Mouse (Mus musculus): ENCODE data around the gene Ino80. TPM values are rescaled to one million over a fixed set of nuclear protein-coding genes. Genes with fewer than 3 reads are reported as not detected.

Ino80 gene
- polyA plus RNA-seq, 1 experiment from 2014 or later, result 6.7 TPM

DNA sequence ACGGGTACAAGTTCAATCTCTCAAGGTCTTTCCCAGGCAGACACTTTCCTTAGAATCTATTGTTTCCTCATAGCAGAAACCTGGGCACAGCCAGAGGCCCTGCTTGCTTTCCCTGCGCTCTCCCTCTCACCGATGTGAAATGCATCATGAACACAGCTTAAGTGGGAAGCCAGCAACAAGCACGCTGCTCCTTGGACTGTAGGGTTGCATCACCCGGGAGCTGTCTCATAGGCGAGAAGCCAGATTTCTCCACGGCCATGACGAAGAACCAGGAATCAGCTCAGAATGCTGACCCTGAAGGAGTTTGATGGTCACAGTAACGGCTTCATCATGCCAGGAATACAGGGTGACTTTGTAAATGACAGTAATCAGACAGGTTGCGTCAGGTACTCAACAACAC lies 107.4 kb downstream of the Ino80 start:
- no peak for ATAC-seq (ENCODE audit: insufficient read depth)
- H3K4me1 ChIP-seq (ENCODE audit: insufficient read depth), result no peaks in the 10 kb centered on the region
- DNase-seq, result no peak
- 89% methylated on average over 10 of the region's 10 CpGs for WGBS
- H3K9me3 ChIP-seq (ENCODE audit: low read depth, low read length), result no peaks in the 10 kb centered on the region
- no peak overlapping the region for H3K4me3 ChIP-seq (ENCODE audit: low read depth, low read length)
- H3K27me3 ChIP-seq (ENCODE audit: insufficient read depth, low read length), result no peaks in the 10 kb centered on the region
- H3K27ac ChIP-seq (ENCODE audit: low read depth), result no peak overlapping the region
- no peak overlapping the region for H3K4me2 ChIP-seq
- H3K36me3 ChIP-seq (ENCODE audit: insufficient read depth), result peaks cover 49% of the 10 kb centered on the region
- H3K9ac ChIP-seq, result no peak overlapping the region
- TF ChIP-seq CTCF (IDR thresholded peaks at IDR 0.05; ENCODE audit: low read depth), result no peak

DNA sequence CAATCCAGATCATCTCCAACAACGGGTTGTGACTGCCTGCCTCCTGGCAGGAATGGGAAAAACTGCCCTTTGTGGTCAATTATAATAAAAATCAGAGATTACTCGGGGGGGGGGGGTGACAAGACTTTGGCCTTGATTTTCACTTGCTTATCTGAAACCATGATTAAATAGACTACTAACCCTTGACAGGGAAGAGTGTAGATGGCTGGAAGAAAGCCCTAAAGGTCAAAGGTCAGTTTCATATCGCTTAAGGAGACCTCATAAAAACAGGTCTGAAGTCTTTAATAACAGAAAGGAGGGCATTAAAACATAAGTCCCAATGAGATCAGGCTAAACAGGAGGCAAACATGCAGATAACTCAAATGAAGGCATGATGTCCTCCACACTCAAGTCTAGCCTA lies 110.1 kb downstream of the Ino80 start:
- H3K9me3 ChIP-seq (ENCODE audit: low read depth, low read length), result no peaks in the 10 kb centered on the region
- DNase-seq (no peak), ATAC-seq (ENCODE audit: insufficient read depth) (no peak)
- no peak overlapping the region for H3K4me2 ChIP-seq
- H3K9ac ChIP-seq, result no peak overlapping the region
- H3K4me3 ChIP-seq (ENCODE audit: low read depth, low read length), result no peak overlapping the region
- no peak for TF ChIP-seq CTCF (IDR thresholded peaks at IDR 0.05; ENCODE audit: low read depth)
- peaks cover 24% of the 10 kb centered on the region for H3K36me3 ChIP-seq (ENCODE audit: insufficient read depth)
- H3K27me3 ChIP-seq (ENCODE audit: insufficient read depth, low read length), result no peaks in the 10 kb centered on the region
- WGBS, result 75% methylated on average over 3 of the region's 3 CpGs
- H3K27ac ChIP-seq (ENCODE audit: low read depth), result no peak overlapping the region
- H3K4me1 ChIP-seq (ENCODE audit: insufficient read depth), result no peaks in the 10 kb centered on the region

- WGBS, result 75% methylated on average over 3 of the region's 3 CpGs
- no peak for ATAC-seq (ENCODE audit: insufficient read depth)
These were observed 112.5 kb downstream of the Ino80 start for GRCm38 (mm10) chr2:119364969-119365368.

DNA sequence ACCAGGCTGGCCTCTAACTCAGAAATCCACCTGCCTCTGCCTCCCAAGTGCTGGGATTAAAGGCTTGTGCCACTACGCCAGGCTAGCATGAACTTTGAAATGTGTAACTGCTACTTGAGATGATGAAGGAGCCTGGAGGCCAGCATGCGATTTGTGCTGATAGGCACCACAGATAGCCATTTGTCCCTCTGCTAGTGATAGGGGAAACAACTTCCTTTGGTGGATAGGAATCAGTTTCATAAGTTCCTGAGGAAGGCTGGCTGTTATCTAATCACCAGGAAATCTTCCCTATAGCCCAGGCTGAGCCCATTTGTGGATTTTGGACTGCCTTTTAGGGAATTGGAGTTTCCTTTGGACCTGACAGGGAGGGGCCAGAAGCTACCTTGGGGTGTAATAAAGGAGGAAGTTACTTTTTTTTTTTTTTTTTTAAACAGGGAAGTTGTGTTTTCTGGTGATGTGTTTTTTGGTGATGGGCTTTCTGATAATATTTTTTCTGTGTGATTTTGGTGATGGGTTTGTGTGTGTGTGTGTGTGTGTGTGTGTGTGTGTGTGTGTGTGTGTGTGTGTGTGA lies 117.7 kb downstream of the Ino80 start:
- ATAC-seq (ENCODE audit: insufficient read depth) (no peak), DNase-seq (no peak)
- Histone ChIP-seq H3K27ac (ENCODE audit: low read depth) (no peak overlapping the region), H3K4me3 (ENCODE audit: low read depth, low read length) (no peak overlapping the region), H3K9me3 (ENCODE audit: low read depth, low read length) (no peaks in the 10 kb centered on the region), H3K27me3 (ENCODE audit: insufficient read depth, low read length) (no peaks in the 10 kb centered on the region), H3K9ac (no peak overlapping the region), H3K36me3 (ENCODE audit: insufficient read depth) (no peaks in the 10 kb centered on the region), H3K4me1 (ENCODE audit: insufficient read depth) (no peaks in the 10 kb centered on the region), H3K4me2 (no peak overlapping the region)
- 83% methylated on average over 2 of the region's 2 CpGs for WGBS
- TF ChIP-seq CTCF (IDR thresholded peaks at IDR 0.05; ENCODE audit: low read depth), result no peak

More at GRCm38 (mm10) chr2:119364969-119365368, 112.5 kb downstream of the Ino80 start:
- Histone ChIP-seq H3K36me3 (ENCODE audit: insufficient read depth) (peaks cover 6% of the 10 kb centered on the region; the same call in 1 of the 2 replicates), H3K9ac (no peak overlapping the region), H3K27ac (ENCODE audit: low read depth) (no peak overlapping the region), H3K4me3 (ENCODE audit: low read depth, low read length) (no peak overlapping the region), H3K4me2 (no peak overlapping the region), H3K4me1 (ENCODE audit: insufficient read depth) (no peaks in the 10 kb centered on the region), H3K27me3 (ENCODE audit: insufficient read depth, low read length) (no peaks in the 10 kb centered on the region), H3K9me3 (ENCODE audit: low read depth, low read length) (no peaks in the 10 kb centered on the region)
- DNase-seq, result no peak
- TF ChIP-seq CTCF (IDR thresholded peaks at IDR 0.05; ENCODE audit: low read depth), result no peak

DNA sequence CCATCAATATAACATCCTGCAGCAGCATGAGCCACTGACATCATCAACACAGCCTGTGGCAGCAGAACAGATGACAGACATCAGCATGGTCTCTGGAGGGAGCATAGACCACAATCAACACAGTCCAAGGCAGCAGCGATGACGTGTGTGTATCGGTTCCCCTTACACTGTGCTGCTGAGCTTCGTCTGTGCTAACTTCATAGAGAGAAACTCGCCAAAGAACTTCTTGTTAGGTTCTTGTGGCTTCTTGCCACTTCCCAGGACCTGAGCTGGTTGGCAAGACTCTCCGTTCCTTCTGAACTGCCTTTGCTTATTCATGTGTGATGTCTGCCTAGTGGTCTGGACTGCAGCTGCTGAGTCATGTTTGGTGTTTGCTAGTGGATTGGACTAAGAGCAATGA lies 119.2 kb downstream of the Ino80 start:
- Histone ChIP-seq H3K36me3 (ENCODE audit: insufficient read depth) (no peaks in the 10 kb centered on the region), H3K27ac (ENCODE audit: low read depth) (no peak overlapping the region), H3K4me1 (ENCODE audit: insufficient read depth) (no peaks in the 10 kb centered on the region), H3K9me3 (ENCODE audit: low read depth, low read length) (no peaks in the 10 kb centered on the region), H3K4me2 (no peak overlapping the region), H3K27me3 (ENCODE audit: insufficient read depth, low read length) (no peaks in the 10 kb centered on the region), H3K4me3 (ENCODE audit: low read depth, low read length) (no peak overlapping the region), H3K9ac (no peak overlapping the region)
- ATAC-seq (ENCODE audit: insufficient read depth), result no peak
- no peak for DNase-seq
- WGBS, result 86% methylated on average over 6 of the region's 6 CpGs
- no peak for TF ChIP-seq CTCF (IDR thresholded peaks at IDR 0.05; ENCODE audit: low read depth)

DNA sequence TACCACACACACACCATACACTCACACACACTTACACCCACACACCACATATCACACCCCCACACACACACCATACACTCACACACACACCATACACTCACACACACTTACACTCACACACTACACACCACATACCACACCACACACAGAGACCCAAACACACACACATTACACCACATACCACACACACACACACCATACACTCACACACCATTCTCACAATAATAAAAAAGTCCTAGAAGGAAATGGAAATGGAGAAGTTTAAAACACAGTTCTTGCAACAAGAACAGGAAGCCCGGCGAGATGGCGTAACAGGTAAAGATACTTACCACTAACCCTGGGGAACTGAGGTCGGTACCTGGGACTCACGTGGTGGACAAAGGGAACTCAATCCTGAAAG lies 120.7 kb downstream of the Ino80 start:
- no peaks in the 10 kb centered on the region for H3K27me3 ChIP-seq (ENCODE audit: insufficient read depth, low read length)
- no peak for TF ChIP-seq CTCF (IDR thresholded peaks at IDR 0.05; ENCODE audit: low read depth)
- H3K4me3 ChIP-seq (ENCODE audit: low read depth, low read length), result no peak overlapping the region
- no peak overlapping the region for H3K27ac ChIP-seq (ENCODE audit: low read depth)
- H3K36me3 ChIP-seq (ENCODE audit: insufficient read depth), result no peaks in the 10 kb centered on the region
- no peak for DNase-seq
- ATAC-seq (ENCODE audit: insufficient read depth), result no peak
- no peaks in the 10 kb centered on the region for H3K9me3 ChIP-seq (ENCODE audit: low read depth, low read length)
- H3K9ac ChIP-seq, result no peak overlapping the region
- H3K4me2 ChIP-seq, result no peak overlapping the region
- H3K4me1 ChIP-seq (ENCODE audit: insufficient read depth), result no peaks in the 10 kb centered on the region
- 87% methylated on average over 5 of the region's 5 CpGs for WGBS

GRCm38 (mm10) chr2:119356310-119356709 lies 121.2 kb downstream of the Ino80 start:
- H3K27me3 ChIP-seq (ENCODE audit: insufficient read depth, low read length), result peaks cover 2% of the 10 kb centered on the region
- DNase-seq (no peak), ATAC-seq (ENCODE audit: insufficient read depth) (no peak)
- H3K36me3 ChIP-seq (ENCODE audit: insufficient read depth), result no peaks in the 10 kb centered on the region
- no peak overlapping the region for H3K27ac ChIP-seq (ENCODE audit: low read depth)
- no peaks in the 10 kb centered on the region for H3K4me1 ChIP-seq (ENCODE audit: insufficient read depth)
- no peak overlapping the region for H3K4me3 ChIP-seq (ENCODE audit: low read depth, low read length)
- H3K9me3 ChIP-seq (ENCODE audit: low read depth, low read length), result no peaks in the 10 kb centered on the region
- H3K4me2 ChIP-seq, result no peak overlapping the region
- H3K9ac ChIP-seq, result no peak overlapping the region
- no peak for TF ChIP-seq CTCF (IDR thresholded peaks at IDR 0.05; ENCODE audit: low read depth)

GRCm38 (mm10) chr2:119355651-119356050 lies 121.8 kb downstream of the Ino80 start:
- 29% methylated on average over 7 of the region's 7 CpGs for WGBS
- no peak overlapping the region for H3K9ac ChIP-seq
- H3K9me3 ChIP-seq (ENCODE audit: low read depth, low read length), result no peaks in the 10 kb centered on the region
- DNase-seq, result no peak
- no peaks in the 10 kb centered on the region for H3K36me3 ChIP-seq (ENCODE audit: insufficient read depth)
- H3K4me1 ChIP-seq (ENCODE audit: insufficient read depth), result peaks cover under 1% of the 10 kb centered on the region; the same call in 1 of the 2 replicates
- H3K27ac ChIP-seq (ENCODE audit: low read depth), result no peak overlapping the region
- H3K4me3 ChIP-seq (ENCODE audit: low read depth, low read length), result no peak overlapping the region
- ATAC-seq (ENCODE audit: insufficient read depth), result no peak
- no peak for TF ChIP-seq CTCF (IDR thresholded peaks at IDR 0.05; ENCODE audit: low read depth)
- H3K27me3 ChIP-seq (ENCODE audit: insufficient read depth, low read length), result peaks cover 8% of the 10 kb centered on the region
- no peak overlapping the region for H3K4me2 ChIP-seq
